Mouse (Mus musculus) cerebellum, adult 2 months (tissue): ENCODE measurements at regions not wholly inside any gene's neighbourhood (a gene's known extent, or its start where the extent isn't known, plus 50 kb on each side); places are given as distances from the start of the nearest gene placed in this dataset.

Source experiments
- CTCF ChIP-seq: fragments of 200-500 bp; IDR thresholded peaks from 2 replicates; pipeline ENCODE4 v1.5.1; 2011; ENCODE audit warnings: low read depth, mild to moderate bottlenecking, control low read depth, low read length, moderate library complexity, borderline replicate concordance; ENCODE audit not compliant: insufficient read depth
- POLR2A ChIP-seq: fragments of 200-500 bp; IDR thresholded peaks from 2 replicates; pipeline ENCODE4 v1.6.1; 2011; ENCODE audit warnings: low read length, control low read depth, borderline replicate concordance; ENCODE audit not compliant: insufficient read depth

DNA sequence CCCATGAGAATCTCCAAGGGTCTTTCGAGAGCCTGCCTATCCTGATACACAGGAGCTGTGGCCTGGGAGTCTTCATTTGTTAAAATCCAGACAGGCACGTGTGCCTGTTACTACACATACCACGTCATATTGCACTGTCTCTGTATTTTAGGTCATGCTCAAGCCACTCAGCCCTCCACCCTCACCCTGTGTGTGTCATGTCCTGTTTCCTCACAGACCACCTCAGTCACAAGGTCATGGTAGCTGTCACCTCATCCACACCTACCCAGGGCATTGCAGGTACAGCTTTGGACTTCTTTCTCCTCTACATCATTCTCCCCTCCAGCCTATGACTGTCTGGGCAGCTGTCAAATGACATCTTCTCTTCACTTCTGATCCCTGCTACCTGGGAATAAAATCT lies 320.9 kb upstream of the Runx1 start:
- TF ChIP-seq POLR2A (no peak), CTCF (no peak)
